Mouse (Mus musculus): ENCODE measurements around the gene Alkal2.

The Alkal2 gene

DNA sequence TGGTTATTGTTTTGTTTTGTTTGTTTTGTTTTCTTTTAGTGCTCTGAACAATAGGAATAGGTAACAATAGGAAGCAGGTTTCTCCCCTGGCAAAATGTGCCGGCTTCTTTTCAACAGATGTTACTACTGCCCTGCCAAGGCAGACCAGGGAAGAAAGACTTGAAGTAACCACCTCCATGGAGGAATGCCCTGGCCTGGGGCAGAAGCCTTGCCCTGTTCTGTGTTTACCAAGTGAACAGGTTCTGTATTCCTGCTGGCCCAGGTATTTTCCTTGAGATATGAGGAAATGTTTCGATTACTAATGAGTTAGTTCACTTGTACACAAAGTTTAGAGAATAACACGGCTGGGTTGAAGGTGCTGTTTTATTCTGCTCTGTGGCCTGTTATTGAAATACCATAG lies 28.7 kb downstream of the Alkal2 start:
- in situ Hi-C loops (cut with MboI, MseI) = loop anchor here (10.0 to 25.0 kb wide), 2 partner anchors 318 to 949 kb away; no protein-coding TSS in a partner anchor

DNA sequence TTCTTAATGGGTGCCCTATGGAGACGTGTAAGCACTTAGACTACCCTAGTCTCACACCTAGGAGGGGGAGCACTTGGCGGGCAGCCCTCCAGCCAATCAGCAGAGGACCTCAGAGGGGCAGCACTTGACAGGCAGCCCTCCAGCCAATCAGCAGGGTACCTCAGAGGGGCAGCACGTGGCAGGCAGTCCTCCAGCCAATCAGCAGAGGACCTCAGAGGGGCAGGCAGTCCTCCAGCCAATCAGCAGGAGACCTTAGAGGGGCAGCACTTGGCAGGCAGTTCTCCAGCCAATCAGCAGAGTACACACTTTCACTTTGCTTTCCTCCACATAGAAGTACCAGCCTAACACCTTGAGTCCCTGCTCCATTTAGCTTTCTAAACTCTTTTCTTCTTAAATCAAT lies 38.3 kb downstream of the Alkal2 start:
- in situ Hi-C loops (cut with MboI, MseI) = loop anchor here (25.0 kb wide), 1 partner anchor 940 kb away; no protein-coding TSS in a partner anchor

DNA sequence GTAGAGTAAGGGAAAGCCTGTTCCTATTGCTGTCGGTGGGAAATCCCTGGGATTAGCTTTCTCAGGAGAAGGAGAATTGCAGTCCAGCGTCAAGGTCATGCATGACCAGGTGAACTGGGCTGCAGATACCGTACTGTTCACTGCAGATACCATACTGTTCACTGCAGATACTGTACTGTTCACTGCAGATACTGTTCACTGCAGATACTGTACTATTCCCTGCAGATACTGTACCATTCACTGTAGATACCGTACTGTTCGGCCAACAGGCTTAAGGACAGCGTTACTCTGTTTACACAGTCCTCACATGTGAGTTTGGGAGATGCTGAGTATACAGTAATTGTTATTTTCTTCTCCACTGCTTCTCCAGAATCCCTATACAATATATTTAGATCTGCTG lies 44.1 kb downstream of the Alkal2 start:
- in situ Hi-C loops (cut with MboI, MseI) = no loop called here

DNA sequence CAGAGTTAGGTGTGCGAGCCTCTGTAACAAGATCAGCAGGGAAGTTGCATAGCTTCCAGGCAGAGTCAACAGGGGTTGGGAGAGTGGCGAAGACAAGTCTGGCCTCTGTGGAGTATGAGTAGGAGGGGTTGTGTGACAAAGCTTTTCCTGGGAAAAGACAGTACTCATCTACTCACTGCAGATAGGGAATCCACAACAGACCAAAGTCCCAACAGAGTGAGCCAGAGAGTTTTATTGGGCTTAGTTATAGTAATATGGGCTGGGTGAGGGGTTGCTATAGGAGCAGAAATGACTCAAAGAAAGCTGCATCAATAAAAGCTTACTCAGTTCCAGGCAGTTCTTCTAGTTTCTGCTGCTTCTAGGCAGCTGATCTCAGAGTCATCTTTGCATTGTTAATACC lies 49.2 kb downstream of the Alkal2 start:
- in situ Hi-C loops (cut with MboI, MseI) = no loop called here

DNA sequence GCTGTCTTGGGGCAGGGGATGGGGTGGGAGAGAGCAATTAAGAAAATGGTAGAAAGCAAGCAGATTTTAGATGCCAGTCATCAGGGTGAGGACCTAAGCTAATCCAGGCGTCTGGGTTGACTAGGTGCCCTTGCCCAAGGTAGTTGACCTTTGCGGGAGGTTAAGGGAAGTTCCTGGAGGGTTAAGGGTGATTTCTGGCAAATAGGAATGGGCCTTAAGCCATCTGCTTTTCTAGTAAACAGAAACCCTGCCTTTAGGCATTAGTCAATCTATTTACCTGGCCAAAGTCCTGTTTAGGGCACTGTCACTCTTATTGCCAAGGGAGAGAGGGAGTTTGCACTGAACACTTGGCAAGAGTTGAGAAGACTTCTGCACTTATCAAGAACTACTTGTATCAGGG lies 52.8 kb downstream of the Alkal2 start:
- in situ Hi-C loops (cut with MboI, MseI) = no loop called here

Measured in T-helper 1 cell (primary cell).